Mouse (Mus musculus): ENCODE measurements around the gene Tcp11. TPM values are rescaled to one million over a fixed set of nuclear protein-coding genes. Genes with fewer than 3 reads are reported as not detected.

Gene Tcp11
- polyA plus RNA-seq, 1 experiment from 2014 or later = 1.1 TPM

DNA sequence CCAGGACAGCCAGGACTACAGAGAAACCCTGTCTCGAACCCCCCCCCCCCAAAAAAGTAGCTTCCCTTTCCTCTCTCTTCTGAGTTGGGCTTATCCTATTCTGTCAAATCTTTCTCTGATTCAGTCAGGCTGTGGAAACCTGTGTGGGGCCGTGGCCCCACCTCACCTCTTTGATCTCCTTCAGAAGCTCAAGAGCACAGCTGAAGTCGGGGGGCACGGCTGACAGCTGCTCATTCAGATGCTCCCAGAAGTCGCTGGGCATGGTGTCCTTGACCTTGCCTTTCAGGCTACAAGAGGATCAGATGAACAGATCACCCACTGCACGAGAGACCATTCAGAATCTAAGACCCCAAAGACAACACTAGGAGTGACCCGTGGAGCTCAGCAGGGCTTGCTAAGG, 6.0 kb downstream of the Tcp11 start:
- no peak overlapping the region for H3K27ac ChIP-seq (replicated peaks)
- no peaks in the 10 kb centered on the region for H3K9me3 ChIP-seq (ENCODE audit: control insufficient read depth, low read length)
- H3K4me1 ChIP-seq (replicated peaks; ENCODE audit: control insufficient read depth, insufficient read depth) = no peaks in the 10 kb centered on the region
- H3K27me3 ChIP-seq (ENCODE audit: control insufficient read depth, insufficient read depth, low read length) = no peaks in the 10 kb centered on the region
- DNase-seq (ENCODE audit: low spot score) = no peak
- WGBS = 68% methylated on average over 7 of the region's 7 CpGs
- TF ChIP-seq CTCF (IDR thresholded peaks at IDR 0.05; ENCODE audit: low read depth) (no peak), EP300 (optimal IDR thresholded peaks at IDR 0.05) (no peak)
- ATAC-seq (ENCODE audit: low FRiP score, low TSS enrichment) = no peak
- H3K4me3 ChIP-seq (ENCODE audit: low read depth, low read length) = no peak overlapping the region
- no peak overlapping the region for H3K9ac ChIP-seq (ENCODE audit: low read length)
- no peaks in the 10 kb centered on the region for H3K36me3 ChIP-seq (ENCODE audit: control insufficient read depth, insufficient read depth, low read length)
- no peak overlapping the region for H3K4me2 ChIP-seq (replicated peaks; ENCODE audit: low read depth)

DNA sequence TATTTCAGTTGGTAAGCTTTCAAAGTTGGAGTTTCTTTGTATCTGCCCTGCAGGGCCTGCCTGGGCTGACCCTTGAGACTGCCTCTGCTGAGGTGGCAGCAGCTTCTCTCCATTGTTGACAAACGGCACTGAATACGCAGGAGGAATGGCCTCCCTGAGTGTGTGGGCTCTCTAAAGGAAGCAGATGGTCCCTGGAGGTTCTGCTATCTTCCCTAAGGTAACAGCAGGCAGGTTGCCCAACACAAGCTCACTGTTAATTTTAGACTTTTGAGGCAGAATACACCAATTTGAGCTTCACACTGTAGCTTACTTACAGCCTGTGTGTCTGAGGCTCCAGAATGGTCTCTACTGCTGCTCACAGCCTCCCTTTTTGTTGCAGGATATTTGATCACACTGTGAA, 7.7 kb downstream of the Tcp11 start:
- DNase-seq (ENCODE audit: low spot score) (no peak), ATAC-seq (ENCODE audit: low FRiP score, low TSS enrichment) (no peak)
- WGBS = 72% methylated on average over 2 of the region's 2 CpGs
- Histone ChIP-seq H3K4me2 (replicated peaks; ENCODE audit: low read depth) (no peak overlapping the region), H3K9me3 (ENCODE audit: control insufficient read depth, low read length) (no peaks in the 10 kb centered on the region), H3K36me3 (ENCODE audit: control insufficient read depth, insufficient read depth, low read length) (no peaks in the 10 kb centered on the region), H3K4me3 (ENCODE audit: low read depth, low read length) (no peak overlapping the region), H3K9ac (ENCODE audit: low read length) (no peak overlapping the region), H3K27ac (replicated peaks) (no peak overlapping the region), H3K27me3 (ENCODE audit: control insufficient read depth, insufficient read depth, low read length) (no peaks in the 10 kb centered on the region), H3K4me1 (replicated peaks; ENCODE audit: control insufficient read depth, insufficient read depth) (no peaks in the 10 kb centered on the region)
- TF ChIP-seq CTCF (IDR thresholded peaks at IDR 0.05; ENCODE audit: low read depth) = no peak
- no peak for TF ChIP-seq EP300 (optimal IDR thresholded peaks at IDR 0.05)

DNA sequence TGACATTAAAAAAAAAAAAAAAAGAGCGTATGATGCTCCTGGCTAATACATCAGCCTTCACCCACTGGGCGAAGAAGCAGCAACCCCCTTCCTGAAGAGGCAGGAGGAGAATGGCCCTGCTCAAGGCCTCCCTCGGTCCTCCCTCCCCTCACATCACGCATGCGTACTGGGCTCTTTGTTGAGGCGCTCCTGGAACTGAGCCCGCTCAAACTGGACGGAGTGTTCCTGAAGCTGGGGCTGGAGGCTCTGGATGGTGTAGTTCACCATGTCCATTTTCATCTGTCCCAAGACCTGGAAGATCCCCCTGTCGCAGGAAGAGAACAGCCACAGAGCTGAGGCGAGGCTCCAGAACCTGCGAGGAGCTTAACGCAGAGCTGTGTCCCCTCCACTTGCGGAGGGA, 10.2 kb downstream of the Tcp11 start:
- Histone ChIP-seq H3K9me3 (ENCODE audit: control insufficient read depth, low read length) (no peaks in the 10 kb centered on the region), H3K4me2 (replicated peaks; ENCODE audit: low read depth) (no peak overlapping the region), H3K27me3 (ENCODE audit: control insufficient read depth, insufficient read depth, low read length) (no peaks in the 10 kb centered on the region), H3K27ac (replicated peaks) (no peak overlapping the region), H3K4me3 (ENCODE audit: low read depth, low read length) (no peak overlapping the region), H3K4me1 (replicated peaks; ENCODE audit: control insufficient read depth, insufficient read depth) (no peaks in the 10 kb centered on the region), H3K9ac (ENCODE audit: low read length) (no peak overlapping the region), H3K36me3 (ENCODE audit: control insufficient read depth, insufficient read depth, low read length) (no peaks in the 10 kb centered on the region)
- WGBS = 77% methylated on average over 13 of the region's 13 CpGs
- ATAC-seq (ENCODE audit: low FRiP score, low TSS enrichment) (no peak), DNase-seq (ENCODE audit: low spot score) (no peak)
- TF ChIP-seq EP300 (optimal IDR thresholded peaks at IDR 0.05) (no peak), CTCF (IDR thresholded peaks at IDR 0.05; ENCODE audit: low read depth) (no peak)

DNA sequence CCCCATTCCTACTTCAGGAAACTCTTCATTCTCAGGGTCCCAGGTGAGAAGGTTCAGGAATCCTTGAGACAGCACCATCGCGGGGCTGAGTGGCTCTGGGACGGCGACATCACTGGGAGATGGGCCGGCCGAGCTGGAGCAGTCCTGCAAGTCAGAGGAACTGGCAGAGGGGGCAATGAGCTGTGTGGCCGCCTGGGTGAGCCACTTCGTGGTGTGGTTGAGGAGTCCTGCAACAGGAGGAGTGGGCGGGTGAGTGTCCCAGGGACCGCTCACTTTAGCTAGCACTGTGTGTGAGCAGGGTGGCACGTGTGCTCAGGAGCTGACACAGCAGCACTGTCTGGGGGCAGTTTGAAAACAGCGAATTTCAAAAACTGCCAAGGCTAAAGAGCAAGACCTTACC, 11.0 kb downstream of the Tcp11 start:
- H3K9ac ChIP-seq (ENCODE audit: low read length) = no peak overlapping the region
- WGBS = 16% methylated on average over 12 of the region's 12 CpGs
- no peaks in the 10 kb centered on the region for H3K27me3 ChIP-seq (ENCODE audit: control insufficient read depth, insufficient read depth, low read length)
- TF ChIP-seq CTCF (IDR thresholded peaks at IDR 0.05; ENCODE audit: low read depth) = no peak
- no peak for TF ChIP-seq EP300 (optimal IDR thresholded peaks at IDR 0.05)
- H3K36me3 ChIP-seq (ENCODE audit: control insufficient read depth, insufficient read depth, low read length) = no peaks in the 10 kb centered on the region
- H3K9me3 ChIP-seq (ENCODE audit: control insufficient read depth, low read length) = no peaks in the 10 kb centered on the region
- no peaks in the 10 kb centered on the region for H3K4me1 ChIP-seq (replicated peaks; ENCODE audit: control insufficient read depth, insufficient read depth)
- H3K4me3 ChIP-seq (ENCODE audit: low read depth, low read length) = no peak overlapping the region
- ATAC-seq (ENCODE audit: low FRiP score, low TSS enrichment) = no peak
- H3K4me2 ChIP-seq (replicated peaks; ENCODE audit: low read depth) = no peak overlapping the region
- H3K27ac ChIP-seq (replicated peaks) = no peak overlapping the region
- no peak for DNase-seq (ENCODE audit: low spot score)

- no peak for TF ChIP-seq EP300 (optimal IDR thresholded peaks at IDR 0.05)
- TF ChIP-seq CTCF (IDR thresholded peaks at IDR 0.05; ENCODE audit: low read depth) = no peak
- no peak for DNase-seq (ENCODE audit: low spot score)
- no peak overlapping the region for H3K4me2 ChIP-seq (replicated peaks; ENCODE audit: low read depth)
- ATAC-seq (ENCODE audit: low FRiP score, low TSS enrichment) = peak; percentile 14; the same call in 1 of the 2 replicates
- WGBS = 44% methylated on average over 4 of the region's 4 CpGs
- no peak overlapping the region for H3K27ac ChIP-seq (replicated peaks)
- no peaks in the 10 kb centered on the region for H3K36me3 ChIP-seq (ENCODE audit: control insufficient read depth, insufficient read depth, low read length)
- no peak overlapping the region for H3K9ac ChIP-seq (ENCODE audit: low read length)
- H3K9me3 ChIP-seq (ENCODE audit: control insufficient read depth, low read length) = no peaks in the 10 kb centered on the region
- no peaks in the 10 kb centered on the region for H3K27me3 ChIP-seq (ENCODE audit: control insufficient read depth, insufficient read depth, low read length)
- no peak overlapping the region for H3K4me3 ChIP-seq (ENCODE audit: low read depth, low read length)
- no peaks in the 10 kb centered on the region for H3K4me1 ChIP-seq (replicated peaks; ENCODE audit: control insufficient read depth, insufficient read depth)
Measured at GRCm38 (mm10) chr17:28067303-28067702, 13.1 kb downstream of the Tcp11 start.

DNA sequence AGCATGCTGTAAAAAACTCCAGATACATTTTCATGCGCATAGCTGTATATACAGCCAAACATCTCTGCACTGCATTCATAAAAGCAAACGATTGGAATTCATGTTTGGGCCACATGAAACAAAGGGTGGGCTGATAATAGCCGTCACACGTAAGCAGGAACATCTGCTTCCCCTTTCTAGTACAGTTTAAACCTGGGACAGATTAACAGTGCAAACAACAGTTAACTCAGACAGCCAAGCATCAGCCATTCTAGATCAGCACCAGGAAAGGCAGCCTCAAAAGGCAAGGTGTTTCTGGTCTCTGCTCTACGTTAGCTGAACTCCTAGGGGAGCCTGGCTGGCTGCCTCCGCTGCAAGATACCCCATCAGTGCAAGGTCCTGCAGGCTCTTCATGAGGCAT, 17.3 kb downstream of the Tcp11 start:
- no peaks in the 10 kb centered on the region for H3K27me3 ChIP-seq (ENCODE audit: control insufficient read depth, insufficient read depth, low read length)
- no peak overlapping the region for H3K9ac ChIP-seq (ENCODE audit: low read length)
- no peak for TF ChIP-seq CTCF (IDR thresholded peaks at IDR 0.05; ENCODE audit: low read depth)
- ATAC-seq (ENCODE audit: low FRiP score, low TSS enrichment) = no peak
- H3K9me3 ChIP-seq (ENCODE audit: control insufficient read depth, low read length) = no peaks in the 10 kb centered on the region
- H3K4me3 ChIP-seq (ENCODE audit: low read depth, low read length) = no peak overlapping the region
- WGBS = 52% methylated on average over 6 of the region's 6 CpGs
- H3K27ac ChIP-seq (replicated peaks) = 0 out of 2 replicates have a peak overlapping the region, but pooled peaks have one; percentile 24
- no peak overlapping the region for H3K4me2 ChIP-seq (replicated peaks; ENCODE audit: low read depth)
- H3K36me3 ChIP-seq (ENCODE audit: control insufficient read depth, insufficient read depth, low read length) = peaks cover 17% of the 10 kb centered on the region; the same call in 1 of the 2 replicates
- DNase-seq (ENCODE audit: low spot score) = no peak
- no peaks in the 10 kb centered on the region for H3K4me1 ChIP-seq (replicated peaks; ENCODE audit: control insufficient read depth, insufficient read depth)
